Mouse (Mus musculus) CD4-positive naive resting alpha-beta T cell, adult 57 days (primary cell): ENCODE data around the gene Plp1. TPM values are rescaled to one million over a fixed set of nuclear protein-coding genes. Genes with fewer than 3 reads are reported as not detected.

Experiments
- total RNA-seq: library from RNA; stranded (reverse); gene quantifications from one replicate; pipeline ENCODE4 v1.2.4, GENCODE M21; 2023

Gene Plp1
- 4.8 TPM for total RNA-seq

DNA sequence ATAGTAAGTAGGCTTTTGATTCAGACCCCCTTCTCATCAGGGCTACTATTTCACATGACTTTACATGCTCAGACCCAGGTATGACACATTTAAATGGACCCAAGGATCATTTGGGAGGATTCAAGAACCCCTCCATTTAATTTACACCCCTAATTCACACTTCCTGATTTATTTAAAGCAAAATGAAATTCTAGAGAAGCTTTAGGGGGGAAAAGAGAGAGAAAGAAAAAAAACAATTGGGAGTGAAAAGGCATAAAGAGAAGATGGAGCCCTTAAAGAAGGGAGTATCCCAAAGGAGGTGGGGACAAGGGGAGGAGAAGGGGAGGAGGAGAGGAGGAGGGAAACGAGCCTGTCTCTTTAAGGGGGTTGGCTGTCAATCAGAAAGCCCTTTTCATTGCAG lies at the start of gene Plp1:
Plp1 (plus strand) TSS at position 301 of the 400 bp plus-strand sequence.

DNA sequence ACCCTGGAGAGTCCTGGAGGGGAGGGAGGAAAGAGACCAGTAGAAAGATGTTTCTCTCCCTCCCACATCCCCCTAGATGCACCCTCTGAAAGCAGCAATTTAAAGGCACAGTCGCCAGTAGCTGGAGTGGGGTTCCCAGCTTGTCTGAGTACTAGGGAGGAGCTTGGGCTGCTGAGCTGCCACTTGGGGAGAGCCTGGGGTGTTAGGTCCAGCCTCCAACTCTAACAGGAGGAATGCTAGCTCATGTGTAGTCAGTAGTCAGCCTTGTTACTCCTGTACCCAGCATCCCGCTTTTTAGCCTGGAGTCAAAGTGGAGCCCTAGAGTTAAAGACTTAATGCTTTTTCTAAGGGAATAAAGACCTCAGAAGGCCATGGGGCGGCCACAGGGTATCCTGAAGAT lies 42.4 kb upstream of the Plp1 start, which contains the start of gene Glra4:
Glra4 (minus strand) TSS at position 101 of the 400 bp plus-strand sequence.

DNA sequence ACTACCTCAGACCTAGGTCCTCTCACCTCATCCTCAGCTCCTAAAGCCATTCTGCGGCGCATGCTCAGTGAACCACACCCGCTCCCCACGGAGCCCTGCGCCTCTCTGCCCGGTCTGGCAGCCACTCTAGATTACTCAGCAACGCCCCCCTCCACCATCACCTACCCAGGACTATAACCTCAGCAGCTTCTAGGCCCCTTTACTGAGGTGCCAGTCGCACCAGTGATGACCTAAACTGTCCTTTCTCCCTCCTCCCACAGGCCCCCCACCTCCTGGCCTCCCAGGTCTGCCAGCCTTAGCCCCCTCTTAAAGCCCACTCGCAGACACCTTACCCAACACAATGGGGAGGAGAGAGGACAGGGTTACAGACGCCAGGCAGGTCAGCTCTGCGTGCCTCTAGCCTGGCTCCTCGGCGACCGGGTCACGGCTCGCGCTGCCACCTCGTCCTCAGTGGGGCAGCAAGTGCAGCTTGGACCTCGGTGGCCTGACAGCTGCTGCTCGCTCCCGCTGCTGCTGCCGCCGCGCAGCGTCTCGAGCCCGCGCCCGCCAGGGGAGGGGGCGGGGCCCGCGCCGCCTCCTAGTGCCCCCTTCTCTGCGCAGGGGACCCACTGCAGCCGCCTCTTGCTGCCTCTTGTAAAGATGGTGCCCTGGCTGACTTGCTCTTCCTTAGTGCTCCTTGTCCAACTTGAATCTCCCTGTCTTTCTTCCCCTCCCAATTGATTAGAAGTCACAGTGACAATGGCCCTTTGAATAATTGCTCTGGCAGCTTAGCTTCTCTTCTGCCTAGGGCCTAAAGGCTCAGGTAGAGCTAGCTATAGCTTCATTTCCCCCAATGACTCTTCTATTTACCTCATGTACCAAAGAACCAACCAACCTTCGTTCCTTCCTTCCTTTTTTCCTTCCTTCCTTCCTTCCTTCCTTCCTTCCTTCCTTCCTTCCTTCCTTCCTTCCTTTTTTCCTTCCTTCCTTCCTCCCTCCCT lies 45.9 kb downstream of the Plp1 start, which contains the start of gene Rab9b:
Rab9b (minus strand) TSS at position 695 of the 980 bp plus-strand sequence.

Other genes starting within 250 kb of the Plp1 start
- 1.1 TPM for gene Tceal3, start 231.8 kb upstream of the Plp1 start, total RNA-seq
- not detected for gene Tceal1, start 114.7 kb upstream of the Plp1 start, total RNA-seq
- 128 TPM for gene Morf4l2, start 79.0 kb upstream of the Plp1 start, total RNA-seq
- not detected for gene Glra4, start 42.5 kb upstream of the Plp1 start, total RNA-seq
- gene Rab9b, start 46.1 kb downstream of the Plp1 start, total RNA-seq: not detected
- gene H2bfm, start 104.7 kb downstream of the Plp1 start, total RNA-seq: not detected
- 7.5 TPM for gene Tmsb15b2, start 152.8 kb downstream of the Plp1 start, total RNA-seq
- gene Tmsb15l, start 154.2 kb downstream of the Plp1 start, total RNA-seq: 0.98 TPM
- gene Tmsb15b1, start 154.2 kb downstream of the Plp1 start, total RNA-seq: 3.5 TPM
- 1.7 TPM for gene Zcchc18, start 170.5 kb downstream of the Plp1 start, total RNA-seq
- gene Slc25a53, start 215.6 kb downstream of the Plp1 start, total RNA-seq: 16.5 TPM
- gene Fam199x, start 226.9 kb downstream of the Plp1 start, total RNA-seq: 7.3 TPM